Mouse (Mus musculus): ENCODE measurements around the gene Spag5. TPM values are rescaled to one million over a fixed set of nuclear protein-coding genes. Genes with fewer than 3 reads are reported as not detected.

The Spag5 gene
- polyA plus RNA-seq, 1 experiment, result 10.2 TPM

- Histone ChIP-seq H3K4me3 (ENCODE audit: extremely low read depth, insufficient read depth, insufficient read length) (no peak overlapping the region), H3K36me3 (ENCODE audit: control insufficient read depth, insufficient read depth, low read length) (no peaks in the 10 kb centered on the region; the same call in 1 of the 2 replicates), H3K4me1 (ENCODE audit: control insufficient read depth, insufficient read depth, insufficient read length) (peaks cover 10% of the 10 kb centered on the region), H3K27me3 (ENCODE audit: control insufficient read depth, insufficient read depth, low read length) (no peaks in the 10 kb centered on the region), H3K27ac (ENCODE audit: insufficient read depth, low read length) (no peak overlapping the region)
- TF ChIP-seq POLR2A (IDR thresholded peaks at IDR 0.05; ENCODE audit: low read depth, low read length) (no peak), CTCF (IDR thresholded peaks at IDR 0.05; ENCODE audit: extremely low read depth, insufficient read depth, insufficient read length, insufficient replicate concordance) (no peak)
- DNase-seq (ENCODE audit: low read depth in 1 of 2, low spot score in 2 of 2), result no peak
- WGBS, result 85% methylated on average over 2 of the region's 2 CpGs
These were observed 20.9 kb downstream of the Spag5 start for GRCm38 (mm10) chr11:78322076-78322831.

DNA sequence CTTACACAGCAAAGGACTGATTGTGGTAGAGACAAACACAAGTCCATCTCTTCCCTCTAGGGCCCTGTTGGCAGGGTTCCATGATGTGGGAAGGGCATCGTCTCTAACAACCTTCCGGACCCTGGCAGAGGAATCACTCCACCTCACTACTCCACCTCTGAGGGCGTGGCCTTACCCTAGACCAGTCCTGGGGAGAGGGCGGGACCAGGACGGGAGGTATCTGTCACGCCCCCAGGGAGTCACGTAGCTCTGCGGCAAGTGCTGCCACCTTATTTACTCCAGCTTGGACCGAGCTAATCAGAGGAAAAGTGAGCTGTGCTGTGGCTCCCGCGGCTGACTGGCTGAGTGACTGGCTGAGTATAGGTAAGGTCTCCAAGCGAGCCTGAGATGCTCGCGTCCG, 21.5 kb downstream of the Spag5 start, which contains the start of gene Aldoc:
TSS of gene Aldoc (plus strand) at position 109 of the 400 bp plus-strand sequence.
- Histone ChIP-seq H3K4me3 (ENCODE audit: extremely low read depth, insufficient read depth, insufficient read length) (peak within 1 kb of the TSS; percentile 35), H3K27me3 (ENCODE audit: control insufficient read depth, insufficient read depth, low read length) (no peaks in the 10 kb centered on the region), H3K4me1 (ENCODE audit: control insufficient read depth, insufficient read depth, insufficient read length) (peaks cover 10% of the 10 kb centered on the region), H3K27ac (ENCODE audit: insufficient read depth, low read length) (no peak within 1 kb of the TSS), H3K36me3 (ENCODE audit: control insufficient read depth, insufficient read depth, low read length) (no peaks in the 10 kb centered on the region; the same call in 1 of the 2 replicates)
- peak; percentile 78 to 87 for DNase-seq (ENCODE audit: low read depth in 1 of 2, low spot score in 2 of 2)
- WGBS, result 11% methylated on average over 15 of the region's 15 CpGs
- TF ChIP-seq POLR2A (IDR thresholded peaks at IDR 0.05; ENCODE audit: low read depth, low read length), result no peak
- TF ChIP-seq CTCF (IDR thresholded peaks at IDR 0.05; ENCODE audit: extremely low read depth, insufficient read depth, insufficient read length, insufficient replicate concordance), result no peak

- Histone ChIP-seq H3K27me3 (ENCODE audit: control insufficient read depth, insufficient read depth, low read length) (no peaks in the 10 kb centered on the region), H3K4me1 (ENCODE audit: control insufficient read depth, insufficient read depth, insufficient read length) (peaks cover 11% of the 10 kb centered on the region), H3K4me3 (ENCODE audit: extremely low read depth, insufficient read depth, insufficient read length) (no peak overlapping the region), H3K27ac (ENCODE audit: insufficient read depth, low read length) (no peak overlapping the region), H3K36me3 (ENCODE audit: control insufficient read depth, insufficient read depth, low read length) (no peaks in the 10 kb centered on the region; the same call in 1 of the 2 replicates)
- no peak for DNase-seq (ENCODE audit: low read depth in 1 of 2, low spot score in 2 of 2)
- TF ChIP-seq CTCF (IDR thresholded peaks at IDR 0.05; ENCODE audit: extremely low read depth, insufficient read depth, insufficient read length, insufficient replicate concordance) (no peak), POLR2A (IDR thresholded peaks at IDR 0.05; ENCODE audit: low read depth, low read length) (no peak)
- WGBS, result 89% methylated on average over 15 of the region's 15 CpGs
These were observed 22.9 kb downstream of the Spag5 start for GRCm38 (mm10) chr11:78324000-78324785.

- Histone ChIP-seq H3K4me1 (ENCODE audit: control insufficient read depth, insufficient read depth, insufficient read length) (peaks cover 12% of the 10 kb centered on the region), H3K27ac (ENCODE audit: insufficient read depth, low read length) (no peak overlapping the region), H3K27me3 (ENCODE audit: control insufficient read depth, insufficient read depth, low read length) (no peaks in the 10 kb centered on the region), H3K4me3 (ENCODE audit: extremely low read depth, insufficient read depth, insufficient read length) (no peak overlapping the region), H3K36me3 (ENCODE audit: control insufficient read depth, insufficient read depth, low read length) (no peaks in the 10 kb centered on the region)
- 95% methylated on average over 12 of the region's 12 CpGs for WGBS
- no peak for DNase-seq (ENCODE audit: low read depth in 1 of 2, low spot score in 2 of 2)
- TF ChIP-seq POLR2A (IDR thresholded peaks at IDR 0.05; ENCODE audit: low read depth, low read length) (no peak), CTCF (IDR thresholded peaks at IDR 0.05; ENCODE audit: extremely low read depth, insufficient read depth, insufficient read length, insufficient replicate concordance) (no peak)
These were observed 23.6 kb downstream of the Spag5 start for GRCm38 (mm10) chr11:78324965-78325364.

DNA sequence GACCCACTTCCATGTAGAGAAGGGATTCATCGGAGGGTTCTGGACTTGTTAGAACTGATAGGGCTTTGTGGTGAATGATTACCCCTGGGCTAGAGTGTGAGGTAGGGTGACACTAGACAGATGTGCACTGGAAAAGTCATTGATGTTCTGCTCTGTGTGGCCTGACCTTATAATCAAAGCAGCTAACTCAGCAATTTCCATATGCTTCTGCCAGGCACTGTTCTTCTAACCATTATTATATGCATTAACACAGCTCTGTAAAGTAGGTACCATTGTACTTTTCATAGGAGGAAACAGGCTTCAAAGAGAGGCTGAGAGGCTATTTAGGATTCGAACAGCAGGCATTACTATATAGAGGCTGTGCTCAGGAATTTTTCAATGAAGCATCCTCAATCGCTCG, 25.9 kb downstream of the Spag5 start:
- no peaks in the 10 kb centered on the region for H3K27me3 ChIP-seq (ENCODE audit: control insufficient read depth, insufficient read depth, low read length)
- H3K4me3 ChIP-seq (ENCODE audit: extremely low read depth, insufficient read depth, insufficient read length), result no peak overlapping the region
- H3K27ac ChIP-seq (ENCODE audit: insufficient read depth, low read length), result no peak overlapping the region
- no peak for DNase-seq (ENCODE audit: low read depth in 1 of 2, low spot score in 2 of 2)
- no peaks in the 10 kb centered on the region for H3K36me3 ChIP-seq (ENCODE audit: control insufficient read depth, insufficient read depth, low read length)
- 95% methylated on average over 4 of the region's 4 CpGs for WGBS
- H3K4me1 ChIP-seq (ENCODE audit: control insufficient read depth, insufficient read depth, insufficient read length), result peaks cover 12% of the 10 kb centered on the region
- no peak for TF ChIP-seq CTCF (IDR thresholded peaks at IDR 0.05; ENCODE audit: extremely low read depth, insufficient read depth, insufficient read length, insufficient replicate concordance)
- TF ChIP-seq POLR2A (IDR thresholded peaks at IDR 0.05; ENCODE audit: low read depth, low read length), result no peak

- DNase-seq (ENCODE audit: low read depth in 1 of 2, low spot score in 2 of 2), result peak; percentile 83 to 97
- Histone ChIP-seq H3K36me3 (ENCODE audit: control insufficient read depth, insufficient read depth, low read length) (no peaks in the 10 kb centered on the region; the same call in 1 of the 2 replicates), H3K27me3 (ENCODE audit: control insufficient read depth, insufficient read depth, low read length) (no peaks in the 10 kb centered on the region), H3K4me1 (ENCODE audit: control insufficient read depth, insufficient read depth, insufficient read length) (peaks cover 6% of the 10 kb centered on the region; the same call in 1 of the 2 replicates), H3K27ac (ENCODE audit: insufficient read depth, low read length) (peak within 1 kb of the TSS; percentile 53), H3K4me3 (ENCODE audit: extremely low read depth, insufficient read depth, insufficient read length) (peak within 1 kb of the TSS; percentile 75)
- WGBS, result 10% methylated on average over 37 of the region's 37 CpGs
- no peak for TF ChIP-seq CTCF (IDR thresholded peaks at IDR 0.05; ENCODE audit: extremely low read depth, insufficient read depth, insufficient read length, insufficient replicate concordance)
- TF ChIP-seq POLR2A (IDR thresholded peaks at IDR 0.05; ENCODE audit: low read depth, low read length), result peak; percentile 52
These were observed 26.5 kb downstream of the Spag5 start, which contains the start of gene Pigs for GRCm38 (mm10) chr11:78327634-78328511. Pigs (plus strand) TSS chr11:78328415.

All from spleen, adult 2 months (tissue).